Mouse (Mus musculus) retina, adult 2 months (tissue): Measurements from ENCODE around the gene Rnf141.

Source experiments
- DNase-seq: peaks from one replicate; pipeline ENCODE4 v3.0.0-alpha.2; 2012; ENCODE audit warnings: low read depth, low spot score

The Rnf141 gene

GRCm38 (mm10) chr7:110833024-110833423 is 11.2 kb downstream of the Rnf141 start:
- DNase-seq = no peak

DNA sequence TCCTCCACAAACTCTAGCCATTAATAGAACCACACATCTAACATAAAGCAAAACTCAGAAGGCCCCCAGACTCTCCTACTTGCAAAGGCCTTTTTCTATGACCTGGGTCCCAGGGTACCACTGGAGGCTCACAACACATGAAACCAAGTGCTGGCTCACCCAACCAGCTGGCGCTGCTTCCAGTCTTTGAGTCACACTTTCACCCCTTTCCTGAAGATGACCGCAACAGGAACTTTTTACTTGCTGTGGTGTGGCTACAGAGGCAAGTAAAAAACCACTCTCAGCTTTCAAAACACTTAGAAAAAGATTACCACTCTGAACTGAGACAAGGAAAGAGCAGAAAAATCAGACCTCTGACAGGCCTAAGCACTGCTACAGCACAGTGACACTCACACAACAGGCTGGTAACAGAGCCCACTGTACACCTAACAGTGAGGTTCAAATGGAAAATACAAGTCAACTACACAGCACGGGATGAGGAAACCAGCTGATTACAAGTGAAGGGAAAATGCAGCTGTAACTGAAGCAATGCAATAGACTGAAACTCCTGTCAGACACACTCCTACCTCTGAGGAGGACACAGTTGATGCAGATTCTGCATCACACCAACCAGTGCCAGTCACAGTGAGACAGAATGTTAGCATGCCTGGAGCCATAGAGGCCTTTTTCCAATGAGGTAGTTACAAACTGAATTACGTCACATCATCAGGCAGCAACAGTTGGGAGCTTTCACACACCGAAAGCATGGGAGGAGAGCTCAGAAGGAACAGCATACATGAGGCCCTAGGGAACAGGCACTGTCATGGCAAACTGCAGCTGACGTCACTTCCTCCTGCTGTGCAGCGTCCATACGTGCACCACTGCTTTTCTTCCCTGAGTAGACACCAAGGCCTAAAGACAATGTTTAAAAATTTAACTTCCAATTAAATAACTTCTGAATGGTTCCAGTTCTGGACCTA is 20.0 kb downstream of the Rnf141 start:
- DNase-seq = no peak

DNA sequence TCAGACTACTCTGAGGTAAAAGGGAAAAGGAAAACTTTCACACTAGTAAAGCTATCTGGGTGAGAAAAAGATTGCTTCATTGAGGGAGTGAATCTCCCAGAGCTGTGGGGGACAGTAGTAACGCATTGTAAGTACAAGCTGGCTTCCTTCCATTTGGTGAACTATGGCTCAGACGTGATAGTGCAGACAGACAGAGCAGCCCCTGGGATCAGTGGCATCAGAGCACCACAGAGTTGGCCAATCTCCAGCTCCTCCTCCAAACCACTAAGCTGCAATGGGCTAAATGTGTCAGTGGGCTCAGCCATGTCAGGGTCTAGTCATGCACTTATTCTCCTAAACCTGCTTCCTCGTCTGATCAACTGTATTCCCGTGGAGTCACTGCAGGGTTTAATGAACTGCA is 20.7 kb downstream of the Rnf141 start:
- DNase-seq = no peak

DNA sequence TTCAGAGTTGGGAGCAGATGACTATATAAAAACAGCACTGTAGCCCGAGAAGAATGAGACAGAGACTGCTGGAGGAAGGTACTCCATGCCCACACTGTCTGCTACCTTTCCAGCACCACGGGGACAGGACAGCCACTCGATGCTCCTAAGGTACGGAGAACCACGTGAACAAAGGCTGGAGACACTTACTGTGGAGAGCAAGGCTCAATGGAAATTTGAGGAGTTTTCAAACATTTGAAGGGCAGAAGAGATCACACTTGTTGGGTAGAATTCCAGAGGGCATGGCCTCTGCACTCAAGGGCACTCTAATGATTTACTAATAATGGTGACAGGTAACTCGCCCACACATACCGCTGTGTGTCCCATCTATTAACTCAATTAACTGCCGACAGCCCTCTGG is 21.2 kb downstream of the Rnf141 start:
- no peak for DNase-seq

- no peak for DNase-seq
Measured at GRCm38 (mm10) chr7:110822055-110822454, 22.2 kb downstream of the Rnf141 start.

DNA sequence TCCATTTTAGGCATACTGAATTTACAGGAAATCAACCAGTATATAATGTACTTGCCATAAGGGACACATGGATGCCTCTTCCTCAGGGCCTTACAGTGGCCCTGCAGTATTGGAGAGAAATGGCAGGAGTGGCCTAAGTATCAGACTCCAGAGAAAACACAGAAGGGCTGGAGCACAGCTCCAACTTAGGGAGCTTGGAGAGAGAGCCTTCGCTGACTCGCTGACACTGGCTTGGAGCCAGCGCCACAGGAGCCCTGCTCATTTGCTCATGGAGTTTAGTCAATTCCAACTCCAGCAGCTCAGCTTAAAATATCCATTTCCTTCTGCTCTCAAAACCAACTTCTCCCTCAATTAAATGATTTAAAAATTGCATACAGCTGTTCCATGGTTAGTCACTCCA is 22.6 kb downstream of the Rnf141 start:
- no peak for DNase-seq

DNA sequence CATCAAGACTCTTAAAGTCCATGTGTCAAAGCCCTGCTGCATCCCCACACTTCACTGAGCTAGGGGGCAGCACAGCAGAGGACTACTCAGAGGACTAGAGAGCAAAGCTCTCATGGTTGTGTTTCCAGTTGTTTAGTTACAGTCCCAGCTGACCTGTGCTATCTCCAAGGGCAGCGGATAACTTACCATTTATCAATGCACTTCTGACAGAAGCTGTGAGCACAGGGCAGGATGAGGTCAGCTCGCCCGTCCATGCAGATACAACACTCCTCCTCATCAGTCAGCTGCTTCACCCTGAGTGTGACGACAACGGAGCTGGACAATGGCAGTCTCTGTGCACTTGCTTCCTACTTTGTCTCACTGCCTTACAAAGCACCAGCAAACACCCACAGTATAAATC is 23.2 kb downstream of the Rnf141 start:
- DNase-seq = no peak

- DNase-seq = no peak
Measured at GRCm38 (mm10) chr7:110818787-110819350, 25.4 kb downstream of the Rnf141 start.

- DNase-seq = no peak
Measured at GRCm38 (mm10) chr7:110818206-110818605, 26.1 kb downstream of the Rnf141 start.

GRCm38 (mm10) chr7:110816037-110816436 is 28.2 kb downstream of the Rnf141 start:
- DNase-seq = peak; percentile 40

DNA sequence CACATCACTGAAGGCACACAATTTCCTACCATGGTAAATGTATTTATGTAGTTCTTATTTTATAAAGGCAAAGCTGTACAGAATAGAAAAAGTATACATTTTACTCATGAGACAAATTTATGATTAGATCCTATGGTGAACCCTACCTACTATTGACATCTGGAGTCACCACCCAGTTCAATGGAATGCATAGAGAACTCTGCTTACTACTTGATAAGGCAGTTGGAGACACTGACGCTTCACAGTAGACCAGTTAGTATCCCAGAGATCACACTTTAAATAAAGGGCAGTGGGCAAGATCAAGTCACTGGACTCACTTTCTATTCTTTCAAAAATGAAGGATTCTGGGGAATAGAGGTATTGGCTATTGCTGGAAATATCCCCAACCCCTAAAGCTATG is 30.3 kb downstream of the Rnf141 start:
- DNase-seq = no peak

DNA sequence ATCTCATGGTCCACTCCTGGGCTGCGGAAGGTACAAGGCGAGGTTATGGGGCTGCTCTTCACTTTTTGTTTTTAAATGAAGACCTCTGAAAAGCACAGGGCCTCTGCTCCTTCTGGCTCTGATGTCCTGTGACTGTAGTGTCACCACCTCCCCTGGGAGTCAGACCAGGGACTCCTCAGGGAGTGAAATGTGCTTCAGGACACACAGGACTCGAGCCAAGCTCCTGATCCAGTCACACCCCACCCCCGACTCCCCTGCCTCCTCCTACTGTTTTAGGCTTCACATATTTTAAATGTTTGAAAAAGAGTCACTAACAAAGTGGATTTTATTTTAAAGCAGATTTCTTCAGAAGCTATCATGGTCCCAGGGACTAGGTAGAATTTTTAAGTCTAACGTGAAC is 32.7 kb downstream of the Rnf141 start:
- no peak for DNase-seq

GRCm38 (mm10) chr7:110810995-110811394 is 33.3 kb downstream of the Rnf141 start:
- no peak for DNase-seq

DNA sequence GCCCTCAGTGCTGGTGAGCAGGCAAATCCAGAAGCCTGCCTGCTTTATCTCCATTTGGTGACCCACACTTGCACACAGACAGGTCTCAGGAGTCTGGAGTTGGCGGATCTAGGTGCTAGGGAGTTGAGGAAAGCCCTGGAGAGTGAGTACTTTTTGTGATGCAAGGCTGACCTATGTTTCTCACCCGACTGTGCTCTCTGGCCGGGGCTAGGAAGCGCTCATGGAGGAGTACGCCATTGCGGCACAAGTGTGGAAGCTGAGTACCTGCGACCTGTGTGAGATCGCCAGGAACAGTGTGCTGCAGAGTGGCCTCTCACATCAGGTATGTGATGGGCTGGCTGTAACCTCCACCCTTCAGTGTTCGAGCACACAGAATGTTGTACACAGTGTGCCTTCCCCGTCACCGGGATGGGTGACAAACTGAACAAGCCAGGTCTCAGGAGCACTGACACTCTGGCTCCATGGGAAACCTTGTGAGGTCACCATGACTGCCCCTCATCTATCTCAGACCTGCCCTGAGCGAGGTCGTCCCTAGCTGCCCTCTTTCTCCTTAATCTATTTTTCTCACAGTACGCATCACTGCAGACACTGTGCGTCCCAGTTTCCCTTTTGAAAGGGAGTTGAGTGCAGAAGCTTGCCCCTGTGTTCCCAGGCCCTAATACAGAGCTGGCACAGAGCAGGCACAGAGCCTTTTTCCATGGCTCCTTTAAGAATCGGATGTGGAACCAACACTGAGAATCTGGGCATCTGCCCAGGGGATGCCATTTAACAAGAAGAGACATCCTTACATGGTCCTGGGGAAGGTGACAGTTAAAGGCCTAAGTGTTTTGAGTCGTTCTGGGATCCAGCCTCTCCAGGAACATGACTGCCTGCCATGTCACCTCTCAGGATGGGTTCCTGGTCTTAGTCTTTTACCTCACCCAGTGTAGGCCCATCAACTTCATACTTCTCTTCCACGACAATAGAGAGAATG is 34.4 kb downstream of the Rnf141 start:
- DNase-seq = no peak

DNA sequence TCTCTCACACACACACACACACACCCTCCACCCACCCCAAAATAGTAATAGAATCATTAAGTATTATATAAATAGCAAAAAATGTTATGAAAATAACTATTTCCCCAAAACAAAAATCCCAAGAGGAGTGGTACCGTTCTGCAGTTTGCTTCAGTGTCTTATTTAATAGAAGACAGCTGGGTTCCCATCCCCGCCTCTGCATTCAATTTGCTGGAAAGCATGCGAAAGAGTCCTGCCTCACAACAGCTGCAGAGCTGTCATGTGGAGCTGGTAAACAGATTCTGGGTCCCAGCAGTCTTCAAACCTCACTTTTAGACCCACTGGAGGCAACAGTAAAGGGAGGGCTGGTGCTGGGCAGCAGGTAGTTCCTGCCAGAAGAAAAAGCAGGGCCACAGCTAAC is 35.3 kb downstream of the Rnf141 start:
- DNase-seq = no peak

DNA sequence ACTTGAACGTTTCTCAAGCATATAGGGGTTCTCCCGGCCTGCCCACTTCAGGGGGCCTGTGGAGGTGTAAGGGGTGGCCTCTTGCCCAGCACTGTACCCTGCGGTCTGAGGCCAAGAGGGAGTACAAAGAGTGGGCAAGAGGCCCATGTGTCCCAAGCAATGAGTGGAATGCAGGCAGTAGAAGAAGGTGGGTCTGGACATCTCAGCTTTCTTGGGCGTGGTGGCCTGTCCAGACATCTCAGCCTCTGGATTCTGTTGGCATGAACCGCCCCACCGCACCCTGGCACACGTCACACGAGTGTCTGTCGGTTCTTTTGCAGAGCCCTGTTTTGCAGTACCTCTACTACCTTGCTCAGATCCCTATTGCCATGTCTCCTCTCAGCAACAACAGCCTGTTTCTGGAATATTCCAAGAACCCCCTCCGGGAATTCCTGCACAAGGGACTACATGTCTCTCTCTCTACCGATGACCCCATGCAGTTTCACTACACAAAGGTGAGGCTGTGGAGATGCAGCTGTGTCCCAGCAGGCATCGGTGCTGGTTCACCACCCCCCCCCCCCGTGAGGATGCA is 36.7 kb downstream of the Rnf141 start:
- DNase-seq = no peak

DNA sequence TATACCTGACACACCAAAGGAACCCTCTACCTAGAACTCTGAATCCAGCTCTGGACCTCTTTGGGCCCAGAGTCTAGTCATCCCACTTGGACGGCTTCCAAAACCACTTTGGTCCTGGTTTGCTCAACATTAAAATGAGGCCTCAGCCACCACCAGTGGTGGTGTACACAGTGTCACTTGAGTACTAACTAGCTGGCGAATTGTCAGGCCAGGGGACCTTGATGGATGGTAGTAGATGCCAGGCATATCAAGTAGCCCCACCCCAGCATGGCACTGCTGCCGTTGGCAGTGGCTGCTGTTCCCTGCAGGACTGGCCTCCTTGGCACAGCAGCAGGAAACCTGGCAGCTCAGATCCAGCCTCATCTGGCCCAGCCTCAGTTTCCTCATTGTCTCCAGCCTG is 40.0 kb downstream of the Rnf141 start:
- DNase-seq = no peak

GRCm38 (mm10) chr7:110803131-110803530 is 41.1 kb downstream of the Rnf141 start:
- no peak for DNase-seq

GRCm38 (mm10) chr7:110801028-110801427 is 43.2 kb downstream of the Rnf141 start:
- peak; percentile 53 for DNase-seq

- DNase-seq = no peak
Measured at GRCm38 (mm10) chr7:110797722-110798409, 46.4 kb downstream of the Rnf141 start.
